Comparison of ENCODE assay signal across 14 mouse cellular contexts in the genomic region with DNA sequence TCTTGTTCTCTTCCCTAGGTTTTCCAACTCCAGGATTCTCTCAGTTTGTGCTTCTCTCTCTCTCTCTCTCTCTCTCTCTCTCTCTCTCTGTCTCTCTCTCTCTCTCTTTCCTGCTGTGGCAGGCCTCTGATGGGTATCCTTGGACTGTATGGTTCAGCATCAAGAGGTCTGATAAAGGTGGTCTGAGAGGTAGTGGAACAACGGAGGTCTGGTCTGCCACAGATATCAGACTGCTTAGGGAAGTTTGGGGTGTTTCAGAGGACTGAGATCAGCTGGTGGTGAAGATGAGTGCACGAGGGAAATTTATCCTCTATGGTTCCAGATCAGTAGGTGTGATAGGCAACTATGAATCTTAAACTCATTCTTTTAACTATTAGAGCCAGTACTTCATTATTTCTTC.
"Had no signal": no experiment of that assay in that cellular context is flagged by ENCODE, and none has a peak within 500 bp of the region (broad histone marks: within the 10 kb centered on the region; RNA-seq: fewer than 3 reads in every experiment).

No protein-coding gene starts in this region.

- H3K9me3 ChIP-seq: limb, embryonic 10.5 days had no signal

- H3K9ac ChIP-seq: limb, embryonic 13.5 days; lung, embryonic 14.5 days had no signal

- H3K4me3 ChIP-seq: limb, embryonic 10.5 days; limb, embryonic 13.5 days had no signal

- H3K4me2 ChIP-seq: limb, embryonic 13.5 days; lung, embryonic 14.5 days had no signal

- DNase-seq: kidney, adult 18-20 months; kidney, adult 9 months; kidney, postnatal 14 days; kidney, postnatal 4 days; lung, embryonic 14.5 days; midbrain, embryonic 14.5 days; thymus, adult 2 months; thymus, postnatal 14 days; thymus, postnatal 4 days had no signal

- H3K27ac ChIP-seq: limb, embryonic 10.5 days; limb, embryonic 13.5 days; macrophage had no signal

- H3K27me3 ChIP-seq: limb, embryonic 13.5 days had no signal

- H3K36me3 ChIP-seq: limb, embryonic 10.5 days; limb, embryonic 13.5 days had no signal

- ATAC-seq: intestine, embryonic 16.5 days; lung, postnatal 0 days had no signal

- H3K4me1 ChIP-seq: limb, embryonic 10.5 days; limb, embryonic 13.5 days had no signal
